Mouse (Mus musculus): ENCODE results near the gene Nosip. TPM values are rescaled to one million over a fixed set of nuclear protein-coding genes. Genes with fewer than 3 reads are reported as not detected.
A peak's percentile ranks its signal among the peaks of the same experiment; 100 is the strongest.
"Not testable (repeated sequence)": the region's sequence is repeated elsewhere in the genome, so short reads cannot be mapped to it uniquely, and the experiment has no call there.

The Nosip gene
- total and polyA plus RNA-seq, 2 experiments from 2014 or later: 21.5 to 38.2 TPM

GRCm38 (mm10) chr7:45095367-45095766, 33.1 kb downstream of the Nosip start:
- ATAC-seq (ENCODE audit: insufficient read depth, low read depth) (no peak), DNase-seq (ENCODE audit: low spot score) (no peak)
- Histone ChIP-seq H3K4me3 (ENCODE audit: low read depth, low read length) (no peak overlapping the region), H3K4me2 (ENCODE audit: low read depth, low read length) (no peak overlapping the region), H3K4me1 (ENCODE audit: control insufficient read depth, insufficient read depth) (no peaks in the 10 kb centered on the region; the same call in 1 of the 2 replicates), H3K9ac (replicated peaks; ENCODE audit: low read depth, low read length) (no peak overlapping the region), H3K27ac (ENCODE audit: low read depth) (no peak overlapping the region), H3K27me3 (ENCODE audit: control insufficient read depth, insufficient read depth, low read length) (no peaks in the 10 kb centered on the region), H3K9me3 (replicated peaks; ENCODE audit: control insufficient read depth, low read length) (no peaks in the 10 kb centered on the region), H3K36me3 (replicated peaks; ENCODE audit: control insufficient read depth, insufficient read depth, low read length) (peaks cover 12% of the 10 kb centered on the region; the same call in 1 of the 2 replicates)
- TF ChIP-seq EP300 (IDR thresholded peaks at IDR 0.05; ENCODE audit: low read depth): no peak
- no peak for TF ChIP-seq CTCF (IDR thresholded peaks at IDR 0.05; ENCODE audit: low read depth)
- 65% methylated on average over 6 of the region's 6 CpGs for WGBS

- not testable (repeated sequence) for DNase-seq (ENCODE audit: low spot score); H3K4me1 ChIP-seq (ENCODE audit: control insufficient read depth, insufficient read depth); H3K9me3 ChIP-seq (replicated peaks; ENCODE audit: control insufficient read depth, low read length); H3K9ac ChIP-seq (replicated peaks; ENCODE audit: low read depth, low read length); H3K27ac ChIP-seq (ENCODE audit: low read depth); H3K4me3 ChIP-seq (ENCODE audit: low read depth, low read length); ATAC-seq (ENCODE audit: insufficient read depth, low read depth); H3K27me3 ChIP-seq (ENCODE audit: control insufficient read depth, insufficient read depth, low read length); H3K4me2 ChIP-seq (ENCODE audit: low read depth, low read length)
- H3K36me3 ChIP-seq (replicated peaks; ENCODE audit: control insufficient read depth, insufficient read depth, low read length): peaks cover 12% of the 10 kb centered on the region; the same call in 1 of the 2 replicates
- WGBS: 93% methylated on average over 14 of the region's 14 CpGs
These were observed 33.7 kb downstream of the Nosip start for GRCm38 (mm10) chr7:45095965-45096364.

- Histone ChIP-seq H3K4me1 (ENCODE audit: control insufficient read depth, insufficient read depth) (peaks cover 2% of the 10 kb centered on the region; the same call in 1 of the 2 replicates), H3K9me3 (replicated peaks; ENCODE audit: control insufficient read depth, low read length) (no peaks in the 10 kb centered on the region)
- WGBS: 48% methylated on average over 6 of the region's 6 CpGs
These were observed 35.2 kb downstream of the Nosip start for GRCm38 (mm10) chr7:45097479-45097878.

GRCm38 (mm10) chr7:45098541-45099240, 36.5 kb downstream of the Nosip start:
- 82% methylated on average over 8 of the region's 8 CpGs for WGBS
- Histone ChIP-seq H3K4me2 (ENCODE audit: low read depth, low read length) (no peak overlapping the region), H3K27ac (ENCODE audit: low read depth) (no peak overlapping the region), H3K27me3 (ENCODE audit: control insufficient read depth, insufficient read depth, low read length) (no peaks in the 10 kb centered on the region), H3K36me3 (replicated peaks; ENCODE audit: control insufficient read depth, insufficient read depth, low read length) (peaks cover 12% of the 10 kb centered on the region; the same call in 1 of the 2 replicates), H3K9ac (replicated peaks; ENCODE audit: low read depth, low read length) (no peak overlapping the region), H3K4me1 (ENCODE audit: control insufficient read depth, insufficient read depth) (peaks cover 12% of the 10 kb centered on the region; the same call in 1 of the 2 replicates), H3K9me3 (replicated peaks; ENCODE audit: control insufficient read depth, low read length) (no peaks in the 10 kb centered on the region), H3K4me3 (ENCODE audit: low read depth, low read length) (no peak overlapping the region)
- TF ChIP-seq CTCF (IDR thresholded peaks at IDR 0.05; ENCODE audit: low read depth): 0 out of 2 replicates have a peak, but pooled peaks have one; percentile 12
- no peak for TF ChIP-seq EP300 (IDR thresholded peaks at IDR 0.05; ENCODE audit: low read depth)
- ATAC-seq (ENCODE audit: insufficient read depth, low read depth): no peak
- DNase-seq (ENCODE audit: low spot score): no peak

More at GRCm38 (mm10) chr7:45097479-45097878, 35.2 kb downstream of the Nosip start:
- H3K4me2 ChIP-seq (ENCODE audit: low read depth, low read length): no peak overlapping the region
- H3K27ac ChIP-seq (ENCODE audit: low read depth): peak overlapping the region; percentile 4; the same call in 1 of the 2 replicates
- TF ChIP-seq EP300 (IDR thresholded peaks at IDR 0.05; ENCODE audit: low read depth) (no peak), CTCF (IDR thresholded peaks at IDR 0.05; ENCODE audit: low read depth) (no peak)
- ATAC-seq (ENCODE audit: insufficient read depth, low read depth): no peak
- no peak overlapping the region for H3K9ac ChIP-seq (replicated peaks; ENCODE audit: low read depth, low read length)
- H3K4me3 ChIP-seq (ENCODE audit: low read depth, low read length): no peak overlapping the region
- no peak for DNase-seq (ENCODE audit: low spot score)
- H3K36me3 ChIP-seq (replicated peaks; ENCODE audit: control insufficient read depth, insufficient read depth, low read length): peaks cover 12% of the 10 kb centered on the region; the same call in 1 of the 2 replicates
- H3K27me3 ChIP-seq (ENCODE audit: control insufficient read depth, insufficient read depth, low read length): no peaks in the 10 kb centered on the region

GRCm38 (mm10) chr7:45100046-45100445, 37.8 kb downstream of the Nosip start:
- 88% methylated on average over 6 of the region's 6 CpGs for WGBS
- TF ChIP-seq CTCF (IDR thresholded peaks at IDR 0.05; ENCODE audit: low read depth): no peak
- no peak for DNase-seq (ENCODE audit: low spot score)

More at GRCm38 (mm10) chr7:45100046-45100445, 37.8 kb downstream of the Nosip start:
- no peaks in the 10 kb centered on the region for H3K9me3 ChIP-seq (replicated peaks; ENCODE audit: control insufficient read depth, low read length)
- peaks cover 17% of the 10 kb centered on the region for H3K4me1 ChIP-seq (ENCODE audit: control insufficient read depth, insufficient read depth)
- H3K4me2 ChIP-seq (ENCODE audit: low read depth, low read length): no peak overlapping the region
- peaks cover 12% of the 10 kb centered on the region; the same call in 1 of the 2 replicates for H3K36me3 ChIP-seq (replicated peaks; ENCODE audit: control insufficient read depth, insufficient read depth, low read length)
- no peak overlapping the region for H3K9ac ChIP-seq (replicated peaks; ENCODE audit: low read depth, low read length)
- H3K27ac ChIP-seq (ENCODE audit: low read depth): no peak overlapping the region
- no peak for ATAC-seq (ENCODE audit: insufficient read depth, low read depth)
- H3K27me3 ChIP-seq (ENCODE audit: control insufficient read depth, insufficient read depth, low read length): no peaks in the 10 kb centered on the region
- H3K4me3 ChIP-seq (ENCODE audit: low read depth, low read length): no peak overlapping the region
